Mouse (Mus musculus) effector memory CD4-positive, alpha-beta T cell, adult 7 months (primary cell): ENCODE measurements around the gene Ccdc154. TPM values are rescaled to one million over a fixed set of nuclear protein-coding genes. Genes with fewer than 3 reads are reported as not detected.

Experiments
- polyA plus RNA-seq: library from polyadenylated mRNA; unstranded; fragments of 100-300 nt; shearing (Covaris generic); gene quantifications from one replicate; pipeline ENCODE4 v1.2.1, GENCODE M21; 2017

Ccdc154 gene
- 0.26 TPM for polyA plus RNA-seq

DNA sequence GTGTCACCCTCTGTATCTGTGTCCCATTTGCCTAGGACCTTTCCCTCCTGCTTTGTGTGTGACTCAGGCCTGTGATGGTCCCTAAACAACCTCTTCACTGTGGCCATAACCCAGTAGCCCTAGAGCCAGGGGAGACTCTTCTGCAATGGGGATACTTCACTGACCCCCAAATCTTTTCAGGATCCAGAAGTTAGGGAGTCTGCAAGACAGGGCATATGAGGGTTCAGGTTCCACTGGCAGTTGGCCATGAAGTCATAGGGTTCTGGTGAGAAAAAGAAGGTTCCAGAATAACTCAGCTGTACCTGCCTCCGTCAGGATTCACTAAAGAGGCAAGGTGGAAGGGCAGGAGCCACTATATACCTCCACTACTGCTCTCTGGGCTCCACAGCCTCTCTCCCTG is at the start of gene Ccdc154:
Gene Ccdc154 (plus strand): TSS at position 301 of the 400 bp plus-strand sequence.

GRCm38 (mm10) chr17:25115664-25116432 is 46.4 kb upstream of the Ccdc154 start, which contains the start of gene Telo2:
Telo2 (minus strand) TSS chr17:25115967.

DNA sequence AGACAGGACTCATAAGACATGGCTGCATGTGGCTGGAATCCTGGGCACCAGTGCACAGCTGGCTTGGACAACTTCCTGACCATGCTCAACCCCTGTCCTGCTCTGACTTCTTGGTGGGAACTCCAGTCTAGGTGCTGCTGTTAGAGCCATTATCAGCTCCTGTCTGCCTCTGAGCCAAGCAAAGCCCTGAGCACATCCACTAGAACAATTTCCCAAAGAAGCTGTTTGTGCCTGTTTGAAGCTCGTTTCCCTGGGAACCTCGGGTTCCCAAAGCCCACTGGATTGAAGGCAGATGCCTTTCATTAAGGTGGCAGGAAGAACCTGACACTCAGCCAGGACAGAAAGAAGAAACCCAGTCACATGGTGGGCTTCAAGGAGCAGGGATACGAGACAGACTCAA is 41.9 kb upstream of the Ccdc154 start, which contains the start of gene Ptx4:
Gene Ptx4 (plus strand): TSS at position 355 of the 400 bp plus-strand sequence.

DNA sequence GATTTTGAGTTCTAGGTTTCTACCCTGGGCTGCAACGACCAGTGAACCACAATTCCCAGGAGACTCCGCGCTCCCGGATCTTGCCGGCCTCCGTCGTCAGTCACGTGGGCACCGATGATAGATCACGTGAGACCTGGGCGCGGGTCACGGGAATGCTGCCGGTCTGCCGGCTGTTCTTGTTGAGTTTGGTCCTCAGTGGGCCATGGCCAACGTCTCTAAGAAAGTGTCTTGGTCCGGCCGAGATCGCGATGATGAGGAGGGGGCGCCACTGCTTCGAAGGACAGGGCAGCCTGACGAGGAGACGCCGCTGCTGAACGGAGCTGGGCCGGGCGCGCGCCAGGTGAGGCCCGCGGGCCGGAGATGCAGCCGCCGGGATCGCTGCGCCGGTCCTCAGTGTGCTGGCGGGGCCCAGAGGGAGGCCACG is 29.0 kb upstream of the Ccdc154 start, which contains the start of gene Clcn7:
Gene Clcn7 (plus strand): TSS at position 117 of the 424 bp plus-strand sequence.

GRCm38 (mm10) chr17:25175411-25175810 is 13.2 kb downstream of the Ccdc154 start, which contains the start of gene Gm38655:
Gm38655 (minus strand) TSS chr17:25175471.

DNA sequence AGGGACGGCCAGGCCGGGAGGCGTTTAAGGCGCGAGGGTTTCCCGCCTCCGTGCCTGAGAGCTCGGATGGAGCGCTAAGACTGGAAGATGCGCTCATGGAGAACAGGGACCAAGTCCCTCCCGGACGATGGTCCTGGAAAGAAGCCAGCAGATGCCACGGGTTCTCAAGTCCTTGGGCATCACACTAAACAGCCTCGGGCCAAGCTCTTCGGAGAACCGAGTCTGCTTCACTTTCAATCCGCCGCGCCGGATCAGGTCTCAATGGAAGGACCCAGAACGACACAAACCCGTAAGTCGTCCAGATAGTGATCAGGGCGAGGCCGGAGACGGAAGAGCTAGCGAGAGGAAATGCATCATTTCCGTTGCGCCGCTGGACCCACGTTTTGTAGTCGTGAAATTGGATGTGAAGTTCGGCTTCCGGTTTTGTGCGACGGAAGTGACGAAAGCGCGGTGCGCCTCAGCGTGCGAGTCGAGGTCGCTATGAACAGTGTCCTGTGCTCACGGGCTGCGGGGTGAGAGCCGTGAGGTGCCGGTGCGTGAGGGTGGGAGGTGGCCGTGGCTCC is 21.9 kb downstream of the Ccdc154 start, which contains the start of gene BC003965:
Gene BC003965 (plus strand): TSS at position 426 of the 563 bp plus-strand sequence.

GRCm38 (mm10) chr17:25188150-25189031 is 26.1 kb downstream of the Ccdc154 start, which contains the start of gene Unkl:
Unkl (plus strand) TSS chr17:25188397.

Other genes starting within 250 kb of the Ccdc154 start
- gene Mapk8ip3, start 225.5 kb upstream of the Ccdc154 start, polyA plus RNA-seq: 50.7 TPM
- gene Jpt2, start 201.8 kb upstream of the Ccdc154 start, polyA plus RNA-seq: 23.0 TPM
- 10.3 TPM for gene Cramp1l, start 146.7 kb upstream of the Ccdc154 start, polyA plus RNA-seq
- gene Ift140, start 146.4 kb upstream of the Ccdc154 start, polyA plus RNA-seq: 15.0 TPM
- gene Tmem204, start 78.9 kb upstream of the Ccdc154 start, polyA plus RNA-seq: 0.29 TPM
- gene Telo2, start 46.5 kb upstream of the Ccdc154 start, polyA plus RNA-seq: 10.5 TPM
- 0.71 TPM for gene Ptx4, start 41.7 kb upstream of the Ccdc154 start, polyA plus RNA-seq
- gene Clcn7, start 29.1 kb upstream of the Ccdc154 start, polyA plus RNA-seq: 23.9 TPM
- not detected for gene Gm38655, start 13.0 kb downstream of the Ccdc154 start, polyA plus RNA-seq
- 13.8 TPM for gene BC003965, start 22.1 kb downstream of the Ccdc154 start, polyA plus RNA-seq
- gene Unkl, start 25.9 kb downstream of the Ccdc154 start, polyA plus RNA-seq: 47.9 TPM
- 155 TPM for gene Gnptg, start 77.7 kb downstream of the Ccdc154 start, polyA plus RNA-seq
- 41.2 TPM for gene Tsr3, start 77.7 kb downstream of the Ccdc154 start, polyA plus RNA-seq
- 230 TPM for gene Baiap3, start 93.9 kb downstream of the Ccdc154 start, polyA plus RNA-seq
- 654 TPM for gene Ube2i, start 112.2 kb downstream of the Ccdc154 start, polyA plus RNA-seq
- gene Prss34, start 135.9 kb downstream of the Ccdc154 start, polyA plus RNA-seq: 0.94 TPM
- not detected for gene Prss28, start 146.2 kb downstream of the Ccdc154 start, polyA plus RNA-seq
- not detected for gene Prss29, start 156.2 kb downstream of the Ccdc154 start, polyA plus RNA-seq
- gene Tpsab1, start 183.1 kb downstream of the Ccdc154 start, polyA plus RNA-seq: 0.63 TPM
- gene Tpsb2, start 203.8 kb downstream of the Ccdc154 start, polyA plus RNA-seq: not detected
- gene Tpsg1, start 206.8 kb downstream of the Ccdc154 start, polyA plus RNA-seq: not detected